Mouse (Mus musculus): ENCODE data around the gene Nrp1. TPM values are rescaled to one million over a fixed set of nuclear protein-coding genes. Genes with fewer than 3 reads are reported as not detected.

Gene Nrp1
- total RNA-seq, 1 experiment, result 21.3 TPM

DNA sequence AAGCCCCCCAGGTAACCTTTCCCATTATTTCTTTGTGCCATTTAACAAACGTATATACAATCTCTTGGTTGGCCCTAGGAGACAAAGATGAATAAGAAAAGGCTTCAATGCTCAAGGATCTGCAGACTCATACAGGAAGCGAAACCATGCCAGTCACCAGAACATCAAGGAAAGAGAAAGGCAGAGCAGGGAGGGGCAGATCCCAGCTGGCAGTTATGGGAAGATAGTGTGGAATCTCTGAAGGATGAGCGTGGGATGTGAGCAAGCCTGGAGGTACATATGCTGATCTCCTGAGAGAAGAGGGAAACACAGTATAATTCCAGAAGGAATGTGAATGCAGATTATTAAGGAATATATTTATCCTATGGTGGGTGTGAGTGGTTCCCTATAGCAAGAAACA is 22.4 kb upstream of the Nrp1 start:
- H3K9me3 ChIP-seq (ENCODE audit: control insufficient read depth, insufficient read depth, low read depth, low read length), result no peaks in the 10 kb centered on the region
- TF ChIP-seq CHD2 (IDR thresholded peaks at IDR 0.05; ENCODE audit: low read depth, low read length) (no peak), MAFK (IDR thresholded peaks at IDR 0.05; ENCODE audit: insufficient read depth, low read depth, low read length) (no peak), HCFC1 (IDR thresholded peaks at IDR 0.05; ENCODE audit: borderline replicate concordance, insufficient read depth, low read length) (no peak), ZNF384 (IDR thresholded peaks at IDR 0.05; ENCODE audit: low read depth, low read length) (no peak), ZC3H11A (IDR thresholded peaks at IDR 0.05; ENCODE audit: borderline replicate concordance, low read depth, low read length) (no peak)
- H3K36me3 ChIP-seq (ENCODE audit: control insufficient read depth, insufficient read depth, low read length, poor library complexity, severe bottlenecking), result no peaks in the 10 kb centered on the region
- no peak for DNase-seq (ENCODE audit: low read depth, low spot score)
- in situ Hi-C loops (cut with MboI; ENCODE audit: low sequenced_read_pairs in 2 of 2, unreplicated experiment in 2 of 2), result no loop called here
- H3K27ac ChIP-seq (ENCODE audit: insufficient read depth, low read depth, low read length, poor library complexity, severe bottlenecking), result no peak overlapping the region
- H3K9ac ChIP-seq (ENCODE audit: insufficient read depth, low read depth, low read length, poor library complexity, severe bottlenecking), result no peak overlapping the region
- H3K4me3 ChIP-seq (ENCODE audit: insufficient read depth in 1 of 2, low read depth in 1 of 2, low read length in 2 of 2, poor library complexity in 1 of 2, severe bottlenecking in 1 of 2), result no peak overlapping the region
- no peaks in the 10 kb centered on the region for H3K4me1 ChIP-seq (ENCODE audit: control insufficient read depth in 2 of 2, insufficient read depth in 2 of 2, low read length in 2 of 2, poor library complexity in 1 of 2)

DNA sequence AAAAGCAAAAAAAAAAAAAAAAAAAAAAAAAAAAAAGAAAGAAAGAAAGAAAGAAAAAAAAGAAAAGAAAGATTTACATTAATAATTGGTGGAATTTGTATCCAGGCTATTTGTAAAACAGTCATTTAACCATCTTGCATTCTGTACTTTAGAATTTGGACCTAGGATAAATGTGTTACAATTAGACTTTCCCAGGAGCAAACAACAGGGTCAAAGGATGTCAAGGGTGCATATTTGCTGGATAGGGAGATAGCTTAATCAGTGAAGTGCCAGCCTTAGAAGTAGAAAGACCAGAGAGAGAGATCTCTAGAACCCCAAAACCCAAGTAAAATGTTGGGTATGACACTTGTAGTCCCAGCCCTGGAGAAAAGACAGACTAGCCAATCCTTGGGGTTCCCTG is 19.5 kb upstream of the Nrp1 start:
- no peak for DNase-seq (ENCODE audit: low read depth, low spot score)
- H3K4me3 ChIP-seq (ENCODE audit: insufficient read depth in 1 of 2, low read depth in 1 of 2, low read length in 2 of 2, poor library complexity in 1 of 2, severe bottlenecking in 1 of 2), result no peak overlapping the region
- no peaks in the 10 kb centered on the region for H3K9me3 ChIP-seq (ENCODE audit: control insufficient read depth, insufficient read depth, low read depth, low read length)
- in situ Hi-C loops (cut with MboI; ENCODE audit: low sequenced_read_pairs in 2 of 2, unreplicated experiment in 2 of 2), result no loop called here
- H3K36me3 ChIP-seq (ENCODE audit: control insufficient read depth, insufficient read depth, low read length, poor library complexity, severe bottlenecking), result no peaks in the 10 kb centered on the region
- no peak overlapping the region for H3K9ac ChIP-seq (ENCODE audit: insufficient read depth, low read depth, low read length, poor library complexity, severe bottlenecking)
- H3K27ac ChIP-seq (ENCODE audit: insufficient read depth, low read depth, low read length, poor library complexity, severe bottlenecking), result no peak overlapping the region
- TF ChIP-seq ZC3H11A (IDR thresholded peaks at IDR 0.05; ENCODE audit: borderline replicate concordance, low read depth, low read length), result no peak
- TF ChIP-seq MAFK (IDR thresholded peaks at IDR 0.05; ENCODE audit: insufficient read depth, low read depth, low read length), result no peak
- no peak for TF ChIP-seq HCFC1 (IDR thresholded peaks at IDR 0.05; ENCODE audit: borderline replicate concordance, insufficient read depth, low read length)
- no peak for TF ChIP-seq ZNF384 (IDR thresholded peaks at IDR 0.05; ENCODE audit: low read depth, low read length)
- no peak for TF ChIP-seq CHD2 (IDR thresholded peaks at IDR 0.05; ENCODE audit: low read depth, low read length)
- H3K4me1 ChIP-seq (ENCODE audit: control insufficient read depth in 2 of 2, insufficient read depth in 2 of 2, low read length in 2 of 2, poor library complexity in 1 of 2), result no peaks in the 10 kb centered on the region

DNA sequence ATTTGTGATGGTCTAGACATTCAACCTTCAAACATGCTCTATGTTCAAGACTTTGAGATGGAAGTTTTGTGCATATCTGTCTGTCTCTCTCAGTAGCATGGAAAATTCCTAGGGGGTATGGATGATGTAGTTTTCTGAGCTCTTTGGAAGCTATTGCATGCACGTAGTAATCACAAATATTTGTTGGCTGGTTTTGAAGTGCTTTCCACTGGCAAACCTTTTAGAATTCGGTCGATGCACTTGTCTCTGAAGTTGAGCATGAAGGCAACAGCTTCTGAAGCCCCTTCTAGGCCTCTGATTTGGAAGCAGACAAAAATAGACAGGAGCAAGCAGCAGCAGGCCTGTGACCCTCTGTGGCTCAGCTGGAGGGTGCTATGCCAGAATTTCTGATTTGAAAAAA is 18.9 kb upstream of the Nrp1 start:
- DNase-seq (ENCODE audit: low read depth, low spot score), result no peak
- no peak overlapping the region for H3K4me3 ChIP-seq (ENCODE audit: insufficient read depth in 1 of 2, low read depth in 1 of 2, low read length in 2 of 2, poor library complexity in 1 of 2, severe bottlenecking in 1 of 2)
- H3K9ac ChIP-seq (ENCODE audit: insufficient read depth, low read depth, low read length, poor library complexity, severe bottlenecking), result no peak overlapping the region
- no peaks in the 10 kb centered on the region for H3K36me3 ChIP-seq (ENCODE audit: control insufficient read depth, insufficient read depth, low read length, poor library complexity, severe bottlenecking)
- TF ChIP-seq HCFC1 (IDR thresholded peaks at IDR 0.05; ENCODE audit: borderline replicate concordance, insufficient read depth, low read length), result no peak
- TF ChIP-seq ZC3H11A (IDR thresholded peaks at IDR 0.05; ENCODE audit: borderline replicate concordance, low read depth, low read length), result no peak
- no peak for TF ChIP-seq CHD2 (IDR thresholded peaks at IDR 0.05; ENCODE audit: low read depth, low read length)
- no peak for TF ChIP-seq MAFK (IDR thresholded peaks at IDR 0.05; ENCODE audit: insufficient read depth, low read depth, low read length)
- TF ChIP-seq ZNF384 (IDR thresholded peaks at IDR 0.05; ENCODE audit: low read depth, low read length), result no peak
- in situ Hi-C loops (cut with MboI; ENCODE audit: low sequenced_read_pairs in 2 of 2, unreplicated experiment in 2 of 2), result no loop called here
- no peaks in the 10 kb centered on the region for H3K4me1 ChIP-seq (ENCODE audit: control insufficient read depth in 2 of 2, insufficient read depth in 2 of 2, low read length in 2 of 2, poor library complexity in 1 of 2)
- H3K9me3 ChIP-seq (ENCODE audit: control insufficient read depth, insufficient read depth, low read depth, low read length), result no peaks in the 10 kb centered on the region
- H3K27ac ChIP-seq (ENCODE audit: insufficient read depth, low read depth, low read length, poor library complexity, severe bottlenecking), result no peak overlapping the region

DNA sequence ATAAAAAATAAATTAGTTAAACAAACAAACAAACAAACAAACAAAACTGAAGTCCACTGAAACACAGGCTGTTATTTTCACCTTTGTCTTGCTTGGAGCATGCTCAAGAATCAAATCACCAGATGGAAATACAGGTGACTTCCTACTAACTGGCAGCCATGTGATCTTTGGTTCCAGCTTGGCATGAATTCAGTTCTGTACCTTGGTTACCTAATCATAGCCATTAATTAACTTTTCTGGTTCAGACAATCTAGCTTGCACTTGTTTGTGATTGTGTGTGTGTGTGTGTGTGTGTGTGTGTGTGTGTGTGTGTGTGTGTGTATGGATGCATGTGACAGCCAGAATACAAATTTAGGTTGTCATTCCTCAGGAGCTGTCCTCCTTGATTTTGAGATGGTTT is 8.0 kb upstream of the Nrp1 start:
- in situ Hi-C loops (cut with MboI; ENCODE audit: low sequenced_read_pairs in 2 of 2, unreplicated experiment in 2 of 2), result loop anchor here in 1 of 2 experiments (25.0 kb wide), 1 partner anchor 1013 kb away; no protein-coding TSS in a partner anchor
- H3K36me3 ChIP-seq (ENCODE audit: control insufficient read depth, insufficient read depth, low read length, poor library complexity, severe bottlenecking), result no peaks in the 10 kb centered on the region
- no peaks in the 10 kb centered on the region for H3K9me3 ChIP-seq (ENCODE audit: control insufficient read depth, insufficient read depth, low read depth, low read length)
- TF ChIP-seq MAFK (IDR thresholded peaks at IDR 0.05; ENCODE audit: insufficient read depth, low read depth, low read length) (no peak), ZC3H11A (IDR thresholded peaks at IDR 0.05; ENCODE audit: borderline replicate concordance, low read depth, low read length) (no peak), ZNF384 (IDR thresholded peaks at IDR 0.05; ENCODE audit: low read depth, low read length) (no peak), CHD2 (IDR thresholded peaks at IDR 0.05; ENCODE audit: low read depth, low read length) (no peak), HCFC1 (IDR thresholded peaks at IDR 0.05; ENCODE audit: borderline replicate concordance, insufficient read depth, low read length) (no peak)
- H3K4me1 ChIP-seq (ENCODE audit: control insufficient read depth in 2 of 2, insufficient read depth in 2 of 2, low read length in 2 of 2, poor library complexity in 1 of 2), result no peaks in the 10 kb centered on the region
- H3K27ac ChIP-seq (ENCODE audit: insufficient read depth, low read depth, low read length, poor library complexity, severe bottlenecking), result no peak overlapping the region
- no peak overlapping the region for H3K4me3 ChIP-seq (ENCODE audit: insufficient read depth in 1 of 2, low read depth in 1 of 2, low read length in 2 of 2, poor library complexity in 1 of 2, severe bottlenecking in 1 of 2)
- H3K9ac ChIP-seq (ENCODE audit: insufficient read depth, low read depth, low read length, poor library complexity, severe bottlenecking), result no peak overlapping the region
- no peak for DNase-seq (ENCODE audit: low read depth, low spot score)

DNA sequence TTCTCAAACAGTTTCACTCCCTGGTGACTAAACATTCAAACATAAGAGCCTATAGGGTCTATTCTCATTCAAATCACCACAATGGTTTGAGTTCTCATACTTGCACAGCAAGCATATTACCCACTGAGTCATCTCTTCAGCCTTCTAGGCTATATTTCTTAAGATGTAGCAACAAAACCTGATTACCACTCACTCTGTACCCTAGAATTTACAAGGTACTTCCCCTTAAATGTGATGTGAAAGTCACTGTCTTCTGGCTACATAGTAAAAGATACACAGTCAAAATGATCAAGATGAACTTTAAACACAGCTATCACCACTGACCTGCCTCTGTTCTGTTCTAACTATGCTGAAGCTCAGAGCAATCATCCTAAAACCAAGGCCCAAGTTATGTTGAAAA is 7.2 kb upstream of the Nrp1 start:
- H3K9me3 ChIP-seq (ENCODE audit: control insufficient read depth, insufficient read depth, low read depth, low read length), result no peaks in the 10 kb centered on the region
- no peak overlapping the region for H3K27ac ChIP-seq (ENCODE audit: insufficient read depth, low read depth, low read length, poor library complexity, severe bottlenecking)
- H3K4me3 ChIP-seq (ENCODE audit: insufficient read depth in 1 of 2, low read depth in 1 of 2, low read length in 2 of 2, poor library complexity in 1 of 2, severe bottlenecking in 1 of 2), result no peak overlapping the region
- DNase-seq (ENCODE audit: low read depth, low spot score), result no peak
- H3K36me3 ChIP-seq (ENCODE audit: control insufficient read depth, insufficient read depth, low read length, poor library complexity, severe bottlenecking), result no peaks in the 10 kb centered on the region
- TF ChIP-seq MAFK (IDR thresholded peaks at IDR 0.05; ENCODE audit: insufficient read depth, low read depth, low read length) (no peak), HCFC1 (IDR thresholded peaks at IDR 0.05; ENCODE audit: borderline replicate concordance, insufficient read depth, low read length) (no peak), ZC3H11A (IDR thresholded peaks at IDR 0.05; ENCODE audit: borderline replicate concordance, low read depth, low read length) (no peak), CHD2 (IDR thresholded peaks at IDR 0.05; ENCODE audit: low read depth, low read length) (no peak), ZNF384 (IDR thresholded peaks at IDR 0.05; ENCODE audit: low read depth, low read length) (no peak)
- in situ Hi-C loops (cut with MboI; ENCODE audit: low sequenced_read_pairs in 2 of 2, unreplicated experiment in 2 of 2), result loop anchor here in 1 of 2 experiments (25.0 kb wide), 1 partner anchor 1014 kb away; no protein-coding TSS in a partner anchor
- no peak overlapping the region for H3K9ac ChIP-seq (ENCODE audit: insufficient read depth, low read depth, low read length, poor library complexity, severe bottlenecking)
- H3K4me1 ChIP-seq (ENCODE audit: control insufficient read depth in 2 of 2, insufficient read depth in 2 of 2, low read length in 2 of 2, poor library complexity in 1 of 2), result no peaks in the 10 kb centered on the region
